Comparison of ENCODE assay signal across 14 mouse cellular contexts in genomic region chr17:70815001-70815400, GRCm38 (mm10). TPM values are rescaled to one million over a fixed set of nuclear protein-coding genes. Genes with fewer than 3 reads are reported as not detected.
DNase-seq lines count a peak whose midpoint lies in the region.
"Had no signal": no experiment of that assay in that cellular context is flagged by ENCODE, and none has a peak within 500 bp of the region (broad histone marks: within the 10 kb centered on the region; RNA-seq: fewer than 3 reads in every experiment).

No protein-coding gene starts in this region.

- DNase-seq in adrenal gland, adult 8-10 months: peak; percentile 39
- DNase-seq in adrenal gland, postnatal 4 days (ENCODE audit: low spot score in 2 of 2): no peak
- DNase-seq in heart, adult 11 months: peak; percentile 23
- no peak for DNase-seq in heart, adult 18-20 months
- peak; percentile 32 to 51 for DNase-seq in adrenal gland, postnatal 36 days
- no peak for DNase-seq in left cerebral cortex, adult 18-20 months (ENCODE audit: low spot score in 2 of 2)
- DNase-seq: cerebellum, adult 11 months; cerebellum, adult 2 months; cerebellum, adult 9-11 months; cerebellum, postnatal 25 days; gastrocnemius, postnatal 10 days; gastrocnemius, postnatal 36 days; kidney, adult 18-20 months; kidney, adult 9 months had no signal

RNA-seq across cellular contexts. Expression of gene Tgif1, which starts 38.3 kb away (rescaled TPM):
- total RNA-seq in adrenal gland, adult 8-10 months (2022): 10 to 100 TPM; 45.8 to 61.5 (median 60.5) TPM
- total RNA-seq in adrenal gland, postnatal 4 days (2021): 10 to 100 TPM; 79.0 to 81.1 TPM
- 1 to 10 TPM; 2.6 to 4.6 TPM for total RNA-seq in heart, adult 18-20 months (2021)
- total RNA-seq in adrenal gland, postnatal 36 days (2021): 10 to 100 TPM; 42.0 to 48.8 TPM
- 1 to 10 TPM; 2.3 to 2.6 TPM for total RNA-seq in left cerebral cortex, adult 18-20 months (2021)

Comparison
In these comparisons a context has a peak if more than half of its experiments do, and no peak if none do; other contexts are left out.
1. DNase-seq: peak in adrenal gland, adult 8-10 months (single experiment), heart, adult 11 months (single experiment) and adrenal gland, postnatal 36 days (2 of 2); none in adrenal gland, postnatal 4 days (0 of 2), heart, adult 18-20 months (0 of 2) and left cerebral cortex, adult 18-20 months (0 of 2).
2. RNA of gene Tgif1, which starts 38.3 kb away (total RNA-seq): 79.0 to 81.1 TPM in adrenal gland, postnatal 4 days, 45.8 to 61.5 TPM in adrenal gland, adult 8-10 months and 42.0 to 48.8 TPM in adrenal gland, postnatal 36 days; 2.6 to 4.6 TPM in heart, adult 18-20 months and 2.3 to 2.6 TPM in left cerebral cortex, adult 18-20 months; every median in the first group is over 4 times any median in the second.